Mouse (Mus musculus) ovary, postnatal 36 days (tissue): ENCODE measurements around the gene Gm7075.
"Not testable (repeated sequence)": the region's sequence is repeated elsewhere in the genome, so short reads cannot be mapped to it uniquely, and the experiment has no call there.

Source experiments
- DNase-seq: peaks from one replicate; pipeline ENCODE4 v3.0.0; 2022; ENCODE audit warnings: low spot score, mixed read lengths

Gene Gm7075

GRCm38 (mm10) chr10:63421739-63422735 lies at the start of gene Gm7075:
Gm7075 (minus strand) TSS chr10:63421789.
- peak; percentile 51 for DNase-seq

GRCm38 (mm10) chr10:63460935-63461334 lies 39.3 kb upstream of the Gm7075 start:
- no peak for DNase-seq

- DNase-seq, result no peak
These were observed 35.9 kb upstream of the Gm7075 start for GRCm38 (mm10) chr10:63457292-63458128.

- no peak for DNase-seq
These were observed 33.7 kb upstream of the Gm7075 start for GRCm38 (mm10) chr10:63455110-63455878.

GRCm38 (mm10) chr10:63453926-63454325 lies 32.3 kb upstream of the Gm7075 start:
- DNase-seq, result no peak

- not testable (repeated sequence) for DNase-seq
These were observed 23.2 kb upstream of the Gm7075 start for GRCm38 (mm10) chr10:63444602-63445387.

- DNase-seq, result no peak
These were observed 18.2 kb upstream of the Gm7075 start for GRCm38 (mm10) chr10:63439694-63440228.

GRCm38 (mm10) chr10:63438736-63439262 lies 17.2 kb upstream of the Gm7075 start:
- no peak for DNase-seq

GRCm38 (mm10) chr10:63432887-63433286 lies 11.3 kb upstream of the Gm7075 start:
- DNase-seq, result no peak

GRCm38 (mm10) chr10:63432099-63432498 lies 10.5 kb upstream of the Gm7075 start:
- DNase-seq, result no peak

GRCm38 (mm10) chr10:63431221-63431736 lies 9.7 kb upstream of the Gm7075 start:
- no peak for DNase-seq

GRCm38 (mm10) chr10:63429785-63430305 lies 8.3 kb upstream of the Gm7075 start, which contains the start of gene Ctnna3:
Ctnna3 (plus strand) TSS chr10:63430098.
- DNase-seq, result peak; percentile 86

- DNase-seq, result peak; percentile 100
These were observed 7.8 kb upstream of the Gm7075 start for GRCm38 (mm10) chr10:63429380-63429779.

GRCm38 (mm10) chr10:63429023-63429340 lies 7.4 kb upstream of the Gm7075 start:
- no peak for DNase-seq

- DNase-seq, result peak; percentile 40
These were observed 6.8 kb upstream of the Gm7075 start for GRCm38 (mm10) chr10:63428243-63429022.

- DNase-seq, result peak; percentile 49
These were observed 5.6 kb upstream of the Gm7075 start for GRCm38 (mm10) chr10:63427146-63427545.

- no peak for DNase-seq
These were observed 2.9 kb upstream of the Gm7075 start for GRCm38 (mm10) chr10:63424475-63424814.

GRCm38 (mm10) chr10:63423591-63424474 lies 2.2 kb upstream of the Gm7075 start:
- no peak for DNase-seq

- DNase-seq, result no peak
These were observed 1.1 kb upstream of the Gm7075 start for GRCm38 (mm10) chr10:63422736-63422992.
